Mouse (Mus musculus): ENCODE measurements at regions not wholly inside any gene's neighbourhood (a gene's known extent, or its start where the extent isn't known, plus 50 kb on each side); places are given as distances from the start of the nearest gene placed in this dataset.

GRCm38 (mm10) chr3:63187836-63188440 is 53.4 kb upstream of the Mme start:
- no peak for DNase-seq (ENCODE audit: extremely low read depth, low read depth, low spot score)
- no peaks in the 10 kb centered on the region for H3K79me2 ChIP-seq (ENCODE audit: control insufficient read depth, insufficient read depth, low read length)
- TF ChIP-seq CTCF (IDR thresholded peaks at IDR 0.05; ENCODE audit: low read depth, low read length) (no peak), POLR2A (IDR thresholded peaks at IDR 0.05; ENCODE audit: extremely low read depth, insufficient read depth, low read length) (no peak)
- H3K36me3 ChIP-seq (ENCODE audit: control insufficient read depth, insufficient read depth, low read length): no peaks in the 10 kb centered on the region
- no peak overlapping the region for H3K27ac ChIP-seq (replicated peaks; ENCODE audit: insufficient read depth, low read depth, low read length)
- WGBS: 77% methylated on average over 3 of the region's 3 CpGs
- H3K4me3 ChIP-seq (ENCODE audit: insufficient read depth, low read depth, low read length): no peak overlapping the region
- H3K9ac ChIP-seq (ENCODE audit: low read depth, low read length): no peak overlapping the region
- H3K27me3 ChIP-seq (ENCODE audit: control insufficient read depth, insufficient read depth, low read length): no peaks in the 10 kb centered on the region
- H3K4me1 ChIP-seq (ENCODE audit: control insufficient read depth, insufficient read depth, low read length): no peaks in the 10 kb centered on the region

Data from liver, adult 2 months (tissue).